Mouse (Mus musculus) A20 (cell line): ENCODE results near the gene Zfp839.

Experiments used
- DNase-seq: peaks from one replicate; pipeline ENCODE4 v3.0.0-alpha.2; 2011; ENCODE audit warnings: low read depth, low spot score

Gene Zfp839

GRCm38 (mm10) chr12:110871247-110871646 lies 21.2 kb downstream of the Zfp839 start:
- no peak for DNase-seq

GRCm38 (mm10) chr12:110875351-110875750 lies 25.3 kb downstream of the Zfp839 start:
- no peak for DNase-seq

GRCm38 (mm10) chr12:110882291-110882690 lies 32.2 kb downstream of the Zfp839 start:
- peak; percentile 31 for DNase-seq

GRCm38 (mm10) chr12:110885251-110885650 lies 35.2 kb downstream of the Zfp839 start:
- no peak for DNase-seq

GRCm38 (mm10) chr12:110888106-110888505 lies 38.1 kb downstream of the Zfp839 start:
- no peak for DNase-seq

GRCm38 (mm10) chr12:110888606-110889005 lies 38.6 kb downstream of the Zfp839 start:
- DNase-seq: peak; percentile 48

GRCm38 (mm10) chr12:110889036-110890020 lies 39.3 kb downstream of the Zfp839 start, which contains the start of the genes Cinp and Tecpr2:
Cinp (minus strand) TSS chr12:110889145.
Tecpr2 (plus strand) TSS chr12:110889264.
- peak; percentile 98 for DNase-seq

- no peak for DNase-seq
Measured at GRCm38 (mm10) chr12:110891887-110892286, 41.8 kb downstream of the Zfp839 start.

- no peak for DNase-seq
Measured at GRCm38 (mm10) chr12:110902106-110902505, 52.1 kb downstream of the Zfp839 start.

GRCm38 (mm10) chr12:110903536-110903935 lies 53.5 kb downstream of the Zfp839 start:
- no peak for DNase-seq

- no peak for DNase-seq
Measured at GRCm38 (mm10) chr12:110907845-110908244, 57.8 kb downstream of the Zfp839 start.

- no peak for DNase-seq
Measured at GRCm38 (mm10) chr12:110909962-110910361, 59.9 kb downstream of the Zfp839 start.

- no peak for DNase-seq
Measured at GRCm38 (mm10) chr12:110915761-110916160, 65.7 kb downstream of the Zfp839 start.
